Mouse (Mus musculus) cortical plate, adult 2 months (tissue): Measurements from ENCODE around the gene Fam20b.

Experiments used
- CTCF ChIP-seq: fragments of 200-500 bp; IDR thresholded peaks from 2 replicates; pipeline ENCODE4 v1.5.1; 2011; ENCODE audit warnings: mild to moderate bottlenecking, control low read depth, low read length; ENCODE audit not compliant: insufficient read depth; ENCODE audit errors: extremely low read depth
- POLR2A ChIP-seq: fragments of 200-500 bp; IDR thresholded peaks from 2 replicates; pipeline ENCODE4 v1.6.1; 2011; ENCODE audit warnings: mild to moderate bottlenecking, low read length, control low read depth; ENCODE audit not compliant: insufficient read depth; ENCODE audit errors: extremely low read depth

- no peak for TF ChIP-seq POLR2A
- no peak for TF ChIP-seq CTCF
These were observed 1.2 kb upstream of the Fam20b start for GRCm38 (mm10) chr1:156720046-156720445.
